Mouse (Mus musculus) myocyte (in vitro differentiated cells): ENCODE measurements around the gene Tep1.

Experiments used
- E2F4 ChIP-seq: IDR thresholded peaks from one replicate; pipeline ENCODE4 v1.6.1; 2011; ENCODE audit warnings: mild to moderate bottlenecking, control low read depth, moderate library complexity; ENCODE audit not compliant: insufficient read depth
- MYOG ChIP-seq, 3 experiments: IDR thresholded peaks; one replicate each; pipeline ENCODE4 v1.6.1; 2011; ENCODE audit warnings: control low read depth in 2 of 3, low read depth in 2 of 3, mild to moderate bottlenecking in 2 of 3; ENCODE audit not compliant: insufficient read length in 2 of 3, control insufficient read depth in 1 of 3, insufficient read depth in 1 of 3
- POLR2A ChIP-seq: IDR thresholded peaks from one replicate; pipeline ENCODE4 v1.6.1; 2011; ENCODE audit warnings: low read depth, mild to moderate bottlenecking, control low read depth, moderate library complexity; ENCODE audit not compliant: insufficient read length
- POLR2AphosphoS2 ChIP-seq: IDR thresholded peaks from one replicate; pipeline ENCODE4 v1.6.1; 2011; ENCODE audit warnings: low read depth, control low read depth; ENCODE audit not compliant: insufficient read length
- REST ChIP-seq: IDR thresholded peaks from one replicate; pipeline ENCODE4 v1.6.1; 2011; ENCODE audit warnings: mild to moderate bottlenecking, control low read depth, moderate library complexity; ENCODE audit not compliant: insufficient read depth, insufficient read length
- USF1 ChIP-seq: IDR thresholded peaks from one replicate; pipeline ENCODE4 v1.6.1; 2011; ENCODE audit warnings: low read depth, mild to moderate bottlenecking, control low read depth, moderate library complexity

DNA sequence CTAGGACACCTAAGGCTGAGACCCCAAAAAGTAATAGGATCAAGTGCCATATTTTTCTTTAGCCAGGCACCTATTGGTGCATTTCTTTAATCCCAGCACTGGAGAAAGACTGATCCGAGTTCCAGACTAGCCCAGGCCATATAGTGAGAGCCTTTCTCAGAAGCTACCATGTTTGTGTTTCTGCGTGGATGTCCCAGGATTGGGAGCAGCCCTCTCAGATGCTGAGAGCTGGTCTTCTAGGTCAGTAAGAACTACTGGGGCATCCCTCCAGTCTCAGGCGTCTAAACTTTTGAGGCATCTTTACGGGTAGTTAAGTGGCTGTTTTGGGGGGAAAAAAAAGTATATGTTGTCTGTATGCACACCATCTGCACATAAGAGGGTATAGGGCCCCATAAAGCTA is 74.4 kb downstream of the Tep1 start:
- TF ChIP-seq POLR2A = no peak
- no peak for TF ChIP-seq MYOG (IDR thresholded peaks at IDR 0.05; ENCODE audit: control insufficient read depth in 1 of 3, insufficient read depth in 1 of 3, insufficient read length in 2 of 3, low read depth in 2 of 3)
- TF ChIP-seq REST = no peak
- TF ChIP-seq E2F4 = no peak
- TF ChIP-seq USF1 = no peak
- no peak for TF ChIP-seq POLR2AphosphoS2
